Mouse (Mus musculus) hindbrain, postnatal 0 days (tissue): ENCODE data around the gene Rnf10. TPM values are rescaled to one million over a fixed set of nuclear protein-coding genes. Genes with fewer than 3 reads are reported as not detected.

Experiments used
- ATAC-seq: fragments of 200-750 bp; cut with Nextera tagmentation; 2 replicates; pipeline ENCODE4 v1.8.0; 2017; ENCODE audit warnings: mild to moderate bottlenecking, moderate TSS enrichment, moderate library complexity
- DNase-seq: peaks from one replicate; pipeline ENCODE4 v3.0.0-alpha.2; 2015; ENCODE audit warnings: low spot score
- H3K27ac ChIP-seq: fragments of 300-500 bp; sonication (generic); 2 replicates; pipeline ENCODE4 v1.5.1; 2014; ENCODE audit warnings: mild to moderate bottlenecking
- H3K27me3 ChIP-seq: fragments of 300-500 bp; sonication (generic); 2 replicates; pipeline ENCODE4 v1.6.1; 2014; ENCODE audit warnings: low read length, mixed read lengths; ENCODE audit not compliant: insufficient read depth
- H3K36me3 ChIP-seq: fragments of 300-500 bp; sonication (generic); 2 replicates; pipeline ENCODE4 v1.6.1; 2014; ENCODE audit warnings: low read length, mixed read lengths; ENCODE audit not compliant: insufficient read depth
- H3K4me1 ChIP-seq: fragments of 300-500 bp; sonication (generic); 2 replicates; pipeline ENCODE4 v1.6.1; 2014; ENCODE audit warnings: antibody characterized with exemption, low read length, mixed read lengths; ENCODE audit not compliant: insufficient read depth
- H3K4me2 ChIP-seq: fragments of 300-500 bp; sonication (generic); 2 replicates; pipeline ENCODE4 v1.6.1; 2014; ENCODE audit warnings: low read depth, mild to moderate bottlenecking, low read length, moderate library complexity, mixed read lengths
- H3K4me3 ChIP-seq: fragments of 300-500 bp; sonication (generic); 2 replicates; pipeline ENCODE4 v1.5.1; 2014; ENCODE audit warnings: low read length
- H3K9ac ChIP-seq: fragments of 300-500 bp; sonication (generic); replicated peaks from 2 replicates; pipeline ENCODE4 v1.6.1; 2014; ENCODE audit warnings: mild to moderate bottlenecking, low read length, moderate library complexity, mixed read lengths
- H3K9me3 ChIP-seq: fragments of 300-500 bp; sonication (generic); 2 replicates; pipeline ENCODE4 v1.6.1; 2016; ENCODE audit warnings: low read length, mixed read lengths
- CTCF ChIP-seq: IDR thresholded peaks from 2 replicates; pipeline ENCODE4 v1.5.1; 2016; ENCODE audit warnings: antibody characterized with exemption, control low read depth, low read depth
- WGBS: fragments of 180-500 bp; shearing (Covaris S2); extraction: QIAGEN DNeasy Blood & Tissue Kit; methylation state at CpG from one replicate; pipeline ENCODE4 v1.1.7; 2014; 5-methylcytosine and 5-hydroxymethylcytosine counted together
- polyA plus RNA-seq: library from polyadenylated mRNA; unstranded; fragments of >200 nt; fragmentation: Nextera tagmentation; extraction: Ambion mirVana; gene quantifications from 2 replicates; pipeline ENCODE4 v1.2.1, GENCODE M21; 2015
- total RNA-seq: library from RNA; depleted of rRNA; stranded (reverse); fragments of >200 nt; gene quantifications from 2 replicates; pipeline ENCODE4 v1.2.3, GENCODE M21; 2014

Rnf10 gene
- total and polyA plus RNA-seq, 2 experiments from 2014 or later: 112 to 141 TPM

DNA sequence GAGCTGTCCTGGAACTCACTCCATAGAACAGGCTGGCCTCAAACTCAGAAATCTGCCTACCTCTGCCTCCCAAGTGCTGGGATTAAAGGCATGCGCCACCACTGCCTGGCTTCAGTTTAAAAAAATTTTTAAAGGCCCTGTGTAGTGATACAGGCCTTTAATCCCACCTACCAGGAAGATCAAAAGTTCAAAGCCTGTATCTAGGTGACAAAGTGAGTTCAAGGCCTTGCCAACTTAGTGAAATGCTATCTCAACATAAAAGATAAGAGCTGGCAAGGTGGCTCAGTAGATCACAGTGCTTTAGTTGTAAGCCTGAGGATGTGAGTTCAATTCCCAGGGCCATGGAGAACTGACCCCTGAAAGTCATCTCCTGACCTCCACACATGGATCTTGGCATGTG lies 5.4 kb upstream of the Rnf10 start:
- Histone ChIP-seq H3K9ac (no peak overlapping the region), H3K36me3 (no peaks in the 10 kb centered on the region), H3K4me1 (no peaks in the 10 kb centered on the region), H3K27ac (no peak overlapping the region), H3K27me3 (no peaks in the 10 kb centered on the region), H3K4me2 (no peak overlapping the region), H3K4me3 (no peak overlapping the region), H3K9me3 (no peaks in the 10 kb centered on the region)
- DNase-seq (no peak), ATAC-seq (no peak)
- 88% methylated on average over 1 of the region's 1 CpGs for WGBS
- TF ChIP-seq CTCF: no peak

- WGBS: 36% methylated on average over 14 of the region's 14 CpGs
- DNase-seq: peak; percentile 42
Observed at GRCm38 (mm10) chr5:115275998-115276397, 3.3 kb upstream of the Rnf10 start.

DNA sequence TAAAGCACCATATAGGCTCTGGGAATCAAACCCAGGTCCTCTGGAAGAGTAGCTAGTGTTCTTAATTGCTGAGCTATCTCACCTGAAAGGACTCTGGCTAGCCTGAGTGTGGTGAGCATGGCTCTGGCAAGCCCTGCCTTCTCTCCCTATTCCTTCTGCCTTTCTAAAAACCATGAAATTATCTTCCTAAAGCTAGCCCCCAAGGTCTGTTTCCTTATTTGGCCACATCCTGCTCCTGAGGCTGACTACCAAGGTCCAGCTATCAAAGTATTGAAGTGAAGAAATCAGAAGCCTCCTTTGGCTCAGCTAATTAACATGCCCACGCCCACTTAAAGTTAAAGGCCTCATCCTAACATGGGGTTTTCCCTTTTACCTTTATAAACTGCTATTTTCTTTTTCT lies 2.1 kb upstream of the Rnf10 start:
- Histone ChIP-seq H3K4me3 (no peak overlapping the region), H3K9ac (no peak overlapping the region), H3K27me3 (no peaks in the 10 kb centered on the region), H3K4me2 (no peak overlapping the region), H3K9me3 (no peaks in the 10 kb centered on the region), H3K36me3 (no peaks in the 10 kb centered on the region), H3K4me1 (peaks cover 17% of the 10 kb centered on the region; the same call in 1 of the 2 replicates), H3K27ac (no peak overlapping the region)
- DNase-seq: no peak
- WGBS: 86% methylated on average over 1 of the region's 1 CpGs
- TF ChIP-seq CTCF: no peak
- ATAC-seq: no peak

More at GRCm38 (mm10) chr5:115275998-115276397, 3.3 kb upstream of the Rnf10 start:
- Histone ChIP-seq H3K36me3 (no peaks in the 10 kb centered on the region), H3K27me3 (no peaks in the 10 kb centered on the region), H3K9ac (no peak overlapping the region), H3K4me2 (no peak overlapping the region), H3K4me1 (peaks cover 5% of the 10 kb centered on the region; the same call in 1 of the 2 replicates), H3K27ac (no peak overlapping the region), H3K4me3 (no peak overlapping the region), H3K9me3 (no peaks in the 10 kb centered on the region)
- no peak for ATAC-seq
- TF ChIP-seq CTCF: peak; percentile 52

- DNase-seq (no peak), ATAC-seq (no peak)
- Histone ChIP-seq H3K4me3 (no peak overlapping the region), H3K27me3 (no peaks in the 10 kb centered on the region), H3K27ac (no peak overlapping the region), H3K9me3 (no peaks in the 10 kb centered on the region), H3K9ac (no peak overlapping the region), H3K4me2 (no peak overlapping the region), H3K36me3 (no peaks in the 10 kb centered on the region; the same call in 1 of the 2 replicates), H3K4me1 (peaks cover 18% of the 10 kb centered on the region; the same call in 1 of the 2 replicates)
- TF ChIP-seq CTCF: 0 out of 2 replicates have a peak, but pooled peaks have one; percentile 9
- WGBS: 78% methylated on average over 1 of the region's 1 CpGs
Observed at GRCm38 (mm10) chr5:115274353-115274752, 1.7 kb upstream of the Rnf10 start.

GRCm38 (mm10) chr5:115273549-115274135 lies 944 bp upstream of the Rnf10 start:
- H3K9me3 ChIP-seq: no peaks in the 10 kb centered on the region
- no peaks in the 10 kb centered on the region; the same call in 1 of the 2 replicates for H3K36me3 ChIP-seq
- H3K4me1 ChIP-seq: peaks cover 18% of the 10 kb centered on the region; the same call in 1 of the 2 replicates
- DNase-seq (no peak), ATAC-seq (no peak)
- peak overlapping the region; percentile 93; the same call in 1 of the 2 replicates for H3K9ac ChIP-seq
- peak overlapping the region; percentile 82 for H3K4me2 ChIP-seq
- peak overlapping the region; percentile 92 for H3K27ac ChIP-seq
- TF ChIP-seq CTCF: no peak
- H3K4me3 ChIP-seq: 0 out of 2 replicates have a peak overlapping the region, but pooled peaks have one; percentile 77
- 76% methylated on average over 6 of the region's 6 CpGs for WGBS
- H3K27me3 ChIP-seq: no peaks in the 10 kb centered on the region

GRCm38 (mm10) chr5:115271931-115272811 lies 527 bp downstream of the Rnf10 start:
- Histone ChIP-seq H3K27ac (peak overlapping the region; percentile 92), H3K4me2 (peak overlapping the region; percentile 82), H3K27me3 (no peaks in the 10 kb centered on the region), H3K9ac (peak overlapping the region; percentile 93), H3K4me1 (peaks cover 18% of the 10 kb centered on the region; the same call in 1 of the 2 replicates), H3K36me3 (no peaks in the 10 kb centered on the region; the same call in 1 of the 2 replicates), H3K4me3 (peak overlapping the region; percentile 77), H3K9me3 (no peaks in the 10 kb centered on the region)
- ATAC-seq: peak; percentile 70; the same call in 1 of the 2 replicates
- TF ChIP-seq CTCF: no peak
- whole genome bisulfite sequencing: under 1% methylated on average over 68 of the region's 77 CpGs
- peak; percentile 21 for DNase-seq
